Mouse (Mus musculus): ENCODE data around the gene Olfr559.

- TF ChIP-seq CTCF (conservative IDR thresholded peaks at IDR 0.05; ENCODE audit: insufficient read depth, insufficient read length, low read depth, low read length) = no peak
- TF ChIP-seq POLR2A (IDR thresholded peaks at IDR 0.05; ENCODE audit: low read depth, low read length) = no peak
Measured at GRCm38 (mm10) chr7:102727391-102727790, at the start of gene Olfr559.
